Mouse (Mus musculus) forebrain, postnatal 0 days (tissue): ENCODE measurements around the gene Ccsap. TPM values are rescaled to one million over a fixed set of nuclear protein-coding genes. Genes with fewer than 3 reads are reported as not detected.

Experiments used
- ATAC-seq: fragments of 200-750 bp; cut with Nextera tagmentation; 2 replicates; pipeline ENCODE4 v1.8.0; 2017; ENCODE audit warnings: mild to moderate bottlenecking, moderate library complexity
- DNase-seq: peaks from one replicate; pipeline ENCODE4 v3.0.0-alpha.2; 2015
- H3K27ac ChIP-seq: fragments of 300-500 bp; sonication (generic); 2 replicates; pipeline ENCODE4 v1.5.1; 2014; ENCODE audit warnings: low read depth, mild to moderate bottlenecking, antibody characterized with exemption, low read length, moderate library complexity, mixed read lengths
- H3K27me3 ChIP-seq: fragments of 300-500 bp; sonication (generic); 2 replicates; pipeline ENCODE4 v1.6.1; 2014; ENCODE audit warnings: mild to moderate bottlenecking, low read length, mixed read lengths; ENCODE audit not compliant: insufficient read depth
- H3K36me3 ChIP-seq: fragments of 300-500 bp; sonication (generic); 2 replicates; pipeline ENCODE4 v1.6.1; 2014; ENCODE audit warnings: mild to moderate bottlenecking, moderate library complexity; ENCODE audit not compliant: insufficient read depth
- H3K4me1 ChIP-seq: fragments of 300-500 bp; sonication (generic); 2 replicates; pipeline ENCODE4 v1.6.1; 2014; ENCODE audit warnings: antibody characterized with exemption; ENCODE audit not compliant: insufficient read depth
- H3K4me2 ChIP-seq: fragments of 300-500 bp; sonication (generic); 2 replicates; pipeline ENCODE4 v1.6.1; 2014; ENCODE audit warnings: low read depth, mild to moderate bottlenecking, moderate library complexity
- H3K4me3 ChIP-seq: fragments of 300-500 bp; sonication (generic); 2 replicates; pipeline ENCODE4 v1.5.1; 2014; ENCODE audit warnings: low read depth, low read length, mixed read lengths
- H3K9ac ChIP-seq: fragments of 300-500 bp; sonication (generic); 2 replicates; pipeline ENCODE4 v1.6.1; 2014; ENCODE audit warnings: mild to moderate bottlenecking
- H3K9me3 ChIP-seq: fragments of 300-500 bp; sonication (generic); 2 replicates; pipeline ENCODE4 v1.6.1; 2016; ENCODE audit warnings: low read length
- CTCF ChIP-seq: sonication (generic); IDR thresholded peaks from 2 replicates; pipeline ENCODE4 v1.5.1; 2016; ENCODE audit warnings: antibody characterized with exemption, control low read depth, low read depth
- WGBS: fragments of 180-500 bp; shearing (Covaris S2); extraction: QIAGEN DNeasy Blood & Tissue Kit; methylation state at CpG from one replicate; pipeline ENCODE4 v1.1.7; 2014; 5-methylcytosine and 5-hydroxymethylcytosine counted together
- polyA plus RNA-seq: library from polyadenylated mRNA; unstranded; fragments of >200 nt; fragmentation: Nextera tagmentation; extraction: Ambion mirVana; gene quantifications from 2 replicates; pipeline ENCODE4 v1.2.1, GENCODE M21; 2015
- total RNA-seq: library from RNA; depleted of rRNA; stranded (reverse); fragments of >200 nt; gene quantifications from 2 replicates; pipeline ENCODE4 v1.2.3, GENCODE M21; 2014

Ccsap gene
- total and polyA plus RNA-seq, 2 experiments from 2014 or later = 10.6 to 21.8 TPM

- peaks cover 15% of the 10 kb centered on the region for H3K36me3 ChIP-seq
- H3K9ac ChIP-seq = no peak overlapping the region
- DNase-seq (no peak), ATAC-seq (no peak)
- no peak for TF ChIP-seq CTCF
- 65% methylated on average over 9 of the region's 9 CpGs for WGBS
- H3K4me3 ChIP-seq = no peak overlapping the region
- no peak overlapping the region for H3K27ac ChIP-seq
- H3K4me1 ChIP-seq = peaks cover 11% of the 10 kb centered on the region; the same call in 1 of the 2 replicates
- H3K4me2 ChIP-seq = no peak overlapping the region
- no peaks in the 10 kb centered on the region for H3K9me3 ChIP-seq
- H3K27me3 ChIP-seq = peaks cover 24% of the 10 kb centered on the region
These were observed 35.8 kb upstream of the Ccsap start for GRCm38 (mm10) chr8:123895680-123896365.

- Histone ChIP-seq H3K36me3 (peaks cover 9% of the 10 kb centered on the region), H3K27me3 (peaks cover 24% of the 10 kb centered on the region), H3K9me3 (no peaks in the 10 kb centered on the region), H3K4me1 (peaks cover 11% of the 10 kb centered on the region; the same call in 1 of the 2 replicates), H3K4me2 (no peak overlapping the region), H3K9ac (no peak overlapping the region), H3K4me3 (no peak overlapping the region), H3K27ac (no peak overlapping the region)
- no peak for TF ChIP-seq CTCF
- DNase-seq (no peak), ATAC-seq (no peak)
- WGBS = 72% methylated on average over 4 of the region's 4 CpGs
These were observed 35.2 kb upstream of the Ccsap start for GRCm38 (mm10) chr8:123895230-123895629.

- no peak within 1 kb of the TSS for H3K4me2 ChIP-seq
- peaks cover 11% of the 10 kb centered on the region; the same call in 1 of the 2 replicates for H3K4me1 ChIP-seq
- no peak within 1 kb of the TSS for H3K9ac ChIP-seq
- no peak within 1 kb of the TSS for H3K27ac ChIP-seq
- 27% methylated on average over 15 of the region's 15 CpGs for WGBS
- H3K4me3 ChIP-seq = no peak within 1 kb of the TSS
- no peak for DNase-seq
- peaks cover 28% of the 10 kb centered on the region for H3K27me3 ChIP-seq
- H3K36me3 ChIP-seq = peaks cover 6% of the 10 kb centered on the region; the same call in 1 of the 2 replicates
- no peaks in the 10 kb centered on the region for H3K9me3 ChIP-seq
- no peak for ATAC-seq
- TF ChIP-seq CTCF = no peak
These were observed 34.6 kb upstream of the Ccsap start, which contains the start of gene Acta1 for GRCm38 (mm10) chr8:123894502-123895097. Gene Acta1, minus strand, starts transcription at chr8:123894751.

GRCm38 (mm10) chr8:123893413-123893812 lies 33.4 kb upstream of the Ccsap start:
- no peak for ATAC-seq
- peaks cover 29% of the 10 kb centered on the region for H3K27me3 ChIP-seq

GRCm38 (mm10) chr8:123892586-123893155 lies 32.7 kb upstream of the Ccsap start:
- DNase-seq = peak; percentile 52
- TF ChIP-seq CTCF = peak; percentile 65
- H3K4me2 ChIP-seq = peak overlapping the region; percentile 72
- peaks cover 11% of the 10 kb centered on the region; the same call in 1 of the 2 replicates for H3K4me1 ChIP-seq
- peak overlapping the region; percentile 74; the same call in 1 of the 2 replicates for H3K27ac ChIP-seq
- H3K9ac ChIP-seq = peak overlapping the region; percentile 66
- peak; percentile 54 for ATAC-seq
- peak overlapping the region; percentile 41 for H3K4me3 ChIP-seq
- no peaks in the 10 kb centered on the region for H3K36me3 ChIP-seq
- WGBS = 9% methylated on average over 30 of the region's 30 CpGs
- H3K9me3 ChIP-seq = no peaks in the 10 kb centered on the region
- H3K27me3 ChIP-seq = peaks cover 29% of the 10 kb centered on the region

More at GRCm38 (mm10) chr8:123893413-123893812, 33.4 kb upstream of the Ccsap start:
- no peak for TF ChIP-seq CTCF
- no peak for DNase-seq
- WGBS = 83% methylated on average over 11 of the region's 11 CpGs
- H3K4me3 ChIP-seq = no peak overlapping the region
- H3K4me2 ChIP-seq = no peak overlapping the region
- no peak overlapping the region for H3K27ac ChIP-seq
- H3K36me3 ChIP-seq = peaks cover under 1% of the 10 kb centered on the region; the same call in 1 of the 2 replicates
- H3K9ac ChIP-seq = no peak overlapping the region
- peaks cover 11% of the 10 kb centered on the region; the same call in 1 of the 2 replicates for H3K4me1 ChIP-seq
- H3K9me3 ChIP-seq = no peaks in the 10 kb centered on the region

GRCm38 (mm10) chr8:123891883-123892585 lies 32.0 kb upstream of the Ccsap start:
- Histone ChIP-seq H3K9ac (peak overlapping the region; percentile 66), H3K4me2 (peak overlapping the region; percentile 72), H3K27ac (peak overlapping the region; percentile 74), H3K9me3 (no peaks in the 10 kb centered on the region), H3K4me3 (peak overlapping the region; percentile 41), H3K27me3 (peaks cover 29% of the 10 kb centered on the region), H3K4me1 (peaks cover 11% of the 10 kb centered on the region; the same call in 1 of the 2 replicates), H3K36me3 (no peaks in the 10 kb centered on the region)
- TF ChIP-seq CTCF = no peak
- ATAC-seq (peak; percentile 90), DNase-seq (peak; percentile 89)
- 3% methylated on average over 49 of the region's 49 CpGs for WGBS
